Mouse (Mus musculus): ENCODE measurements at regions not wholly inside any gene's neighbourhood (a gene's known extent, or its start where the extent isn't known, plus 50 kb on each side); places are given as distances from the start of the nearest gene placed in this dataset.

GRCm38 (mm10) chr1:75833071-75833830 is 287.2 kb downstream of the Slc4a3 start:
- DNase-seq (ENCODE audit: low spot score in 2 of 2), result no peak

- no peak for DNase-seq (ENCODE audit: low spot score in 2 of 2)
These were observed 288.3 kb downstream of the Slc4a3 start for GRCm38 (mm10) chr1:75834361-75834760.

GRCm38 (mm10) chr1:75839551-75840223 is 293.6 kb downstream of the Slc4a3 start:
- peak in 1 of 2 experiments; percentile 38 for DNase-seq (ENCODE audit: low spot score in 2 of 2)

- no peak for DNase-seq (ENCODE audit: low spot score in 2 of 2)
These were observed 296.3 kb downstream of the Slc4a3 start for GRCm38 (mm10) chr1:75842396-75842795.

GRCm38 (mm10) chr1:75843326-75843725 is 297.3 kb downstream of the Slc4a3 start:
- DNase-seq (ENCODE audit: low spot score in 2 of 2), result no peak

- no peak for DNase-seq (ENCODE audit: low spot score in 2 of 2)
These were observed 298.1 kb downstream of the Slc4a3 start for GRCm38 (mm10) chr1:75844123-75844522.

GRCm38 (mm10) chr1:75844529-75844928 is 298.5 kb downstream of the Slc4a3 start:
- DNase-seq (ENCODE audit: low spot score in 2 of 2), result no peak

- no peak for DNase-seq (ENCODE audit: low spot score in 2 of 2)
These were observed 298.9 kb downstream of the Slc4a3 start for GRCm38 (mm10) chr1:75844981-75845380.

- DNase-seq (ENCODE audit: low spot score in 2 of 2), result no peak
These were observed 299.9 kb downstream of the Slc4a3 start for GRCm38 (mm10) chr1:75845771-75846535.

GRCm38 (mm10) chr1:75847681-75848080 is 301.6 kb downstream of the Slc4a3 start:
- DNase-seq (ENCODE audit: low spot score in 2 of 2), result no peak

GRCm38 (mm10) chr1:75848436-75848835 is 302.4 kb downstream of the Slc4a3 start:
- peak in 1 of 2 experiments; percentile 58 for DNase-seq (ENCODE audit: low spot score in 2 of 2)

- no peak for DNase-seq (ENCODE audit: low spot score in 2 of 2)
These were observed 304.1 kb downstream of the Slc4a3 start for GRCm38 (mm10) chr1:75850131-75850530.

GRCm38 (mm10) chr1:75858551-75859255 is 312.6 kb downstream of the Slc4a3 start:
- DNase-seq (ENCODE audit: low spot score in 2 of 2), result no peak

- no peak for DNase-seq (ENCODE audit: low spot score in 2 of 2)
These were observed 316.7 kb downstream of the Slc4a3 start for GRCm38 (mm10) chr1:75862757-75863156.

GRCm38 (mm10) chr1:75866556-75866955 is 320.5 kb downstream of the Slc4a3 start:
- DNase-seq (ENCODE audit: low spot score in 2 of 2), result no peak

GRCm38 (mm10) chr1:75869414-75869813 is 323.3 kb downstream of the Slc4a3 start:
- peak in 1 of 2 experiments; percentile 7 for DNase-seq (ENCODE audit: low spot score in 2 of 2)

- DNase-seq (ENCODE audit: low spot score in 2 of 2), result no peak
These were observed 323.8 kb downstream of the Slc4a3 start for GRCm38 (mm10) chr1:75869846-75870245.

GRCm38 (mm10) chr1:75873911-75874310 is 327.8 kb downstream of the Slc4a3 start:
- DNase-seq (ENCODE audit: low spot score in 2 of 2), result peak in 1 of 2 experiments; percentile 5

GRCm38 (mm10) chr1:75877209-75877608 is 331.1 kb downstream of the Slc4a3 start:
- DNase-seq (ENCODE audit: low spot score in 2 of 2), result peak; percentile 27 to 31

GRCm38 (mm10) chr1:75885632-75886031 is 339.6 kb downstream of the Slc4a3 start:
- DNase-seq (ENCODE audit: low spot score in 2 of 2), result no peak

- DNase-seq (ENCODE audit: low spot score in 2 of 2), result no peak
These were observed 342.6 kb downstream of the Slc4a3 start for GRCm38 (mm10) chr1:75888499-75889208.

All from right cerebral cortex, postnatal 36 days (tissue).